Mouse (Mus musculus) gastrocnemius, postnatal 36 days (tissue): ENCODE measurements at regions not wholly inside any gene's neighbourhood (a gene's known extent, or its start where the extent isn't known, plus 50 kb on each side); places are given as distances from the start of the nearest gene placed in this dataset.
"Not testable (repeated sequence)": the region's sequence is repeated elsewhere in the genome, so short reads cannot be mapped to it uniquely, and the experiment has no call there.

Source experiments
- DNase-seq, 2 experiments: peaks; one replicate each; pipeline ENCODE4 v3.0.0; 2022
- intact Hi-C: fragments of 180-260 bp; cut with DNase I; formaldehyde crosslinking; loops from one replicate; pipeline ENCODE4 v1.15.1; 2025

DNA sequence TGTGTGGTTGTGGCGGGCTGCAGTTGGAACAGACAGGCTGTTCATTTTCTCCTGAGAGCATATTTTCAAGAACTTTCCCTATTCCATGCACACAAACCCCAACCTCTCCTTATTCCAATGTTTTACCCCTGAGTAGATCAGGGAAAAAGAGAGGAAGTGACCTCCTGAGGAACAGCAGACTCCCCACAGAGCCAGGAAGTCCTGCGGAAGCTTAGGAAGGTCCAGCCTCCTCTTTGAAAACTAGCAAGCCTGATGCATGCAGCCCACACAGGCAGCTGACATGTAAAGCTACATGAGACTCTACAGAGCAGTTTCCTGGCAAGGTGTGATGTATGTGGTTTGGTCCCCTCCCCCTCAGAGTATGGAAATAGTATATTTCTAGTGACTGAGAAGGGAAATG lies 160.9 kb upstream of the Col8a1 start:
- no peak for DNase-seq
- intact Hi-C loops = no loop called here

- intact Hi-C loops = no loop called here
Measured at GRCm38 (mm10) chr16:57923447-57924129, 169.1 kb upstream of the Col8a1 start.

DNA sequence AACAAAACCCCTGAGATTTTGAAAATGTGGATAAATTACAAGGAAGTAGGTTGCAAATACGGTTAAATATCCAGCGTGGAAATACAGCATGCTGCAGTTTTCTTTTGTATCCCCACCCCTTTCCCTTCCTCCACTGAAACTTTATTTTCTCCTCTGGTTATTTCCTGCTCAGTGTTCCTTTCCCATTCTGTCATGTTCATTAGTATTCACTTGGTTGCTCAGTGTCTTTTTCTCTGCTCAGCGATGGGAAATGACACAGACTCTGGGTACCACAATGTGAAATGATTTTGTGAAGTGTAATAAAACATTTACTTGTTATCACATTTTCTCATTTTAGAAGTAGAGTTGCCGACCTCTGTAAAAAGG lies 169.6 kb upstream of the Col8a1 start:
- no peak for DNase-seq
- intact Hi-C loops = no loop called here

More at GRCm38 (mm10) chr16:57923447-57924129, 169.1 kb upstream of the Col8a1 start:
- DNase-seq = no peak

DNA sequence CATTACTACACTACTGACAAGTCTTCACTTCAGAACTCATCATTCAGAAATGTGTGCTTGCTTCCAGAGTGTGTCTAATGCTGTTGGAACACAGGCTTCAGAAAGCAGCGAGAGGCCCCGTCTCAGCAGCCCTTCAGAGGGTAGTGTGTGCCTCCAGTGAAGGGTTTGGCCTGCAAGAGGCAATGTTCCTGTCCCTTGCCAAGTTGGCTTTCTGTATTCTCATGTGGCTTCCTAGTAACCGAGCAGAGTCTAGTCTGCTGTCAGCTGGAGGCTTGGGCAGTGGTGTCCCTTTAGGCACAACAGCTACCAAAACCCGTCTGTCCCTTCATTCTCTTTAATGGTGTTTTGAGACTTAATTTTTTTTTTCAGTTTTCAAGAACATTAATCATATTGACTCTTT lies 173.3 kb upstream of the Col8a1 start:
- peak; percentile 32 to 66 for DNase-seq
- intact Hi-C loops = no loop called here

- peak; percentile 43 to 64 for DNase-seq
- intact Hi-C loops = no loop called here
Measured at GRCm38 (mm10) chr16:57928301-57928700, 173.8 kb upstream of the Col8a1 start.

GRCm38 (mm10) chr16:57929151-57929764 lies 174.7 kb upstream of the Col8a1 start:
- no peak for DNase-seq
- intact Hi-C loops = no loop called here

GRCm38 (mm10) chr16:57945404-57945803 lies 190.9 kb upstream of the Col8a1 start:
- DNase-seq = no peak
- intact Hi-C loops = no loop called here

DNA sequence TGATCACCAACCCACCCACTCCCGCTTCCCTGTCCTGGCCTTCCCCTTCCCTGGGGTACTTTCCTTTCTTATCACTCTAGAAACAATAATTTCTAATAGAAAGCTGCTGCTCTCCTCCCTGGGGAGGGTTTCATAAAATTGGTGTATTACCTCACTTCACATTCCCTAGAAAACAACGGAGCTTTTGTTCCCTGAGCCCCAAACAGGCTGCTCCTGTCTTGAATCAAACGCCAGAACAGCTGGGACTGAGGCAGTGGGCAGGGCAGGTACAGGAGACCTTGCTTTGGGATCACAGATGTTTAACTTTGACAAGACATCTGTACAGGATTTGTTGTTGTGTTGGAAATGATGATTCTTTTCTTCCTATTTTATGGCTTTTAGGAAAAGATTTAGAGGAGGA lies 192.8 kb upstream of the Col8a1 start:
- intact Hi-C loops = no loop called here
- DNase-seq = no peak

DNA sequence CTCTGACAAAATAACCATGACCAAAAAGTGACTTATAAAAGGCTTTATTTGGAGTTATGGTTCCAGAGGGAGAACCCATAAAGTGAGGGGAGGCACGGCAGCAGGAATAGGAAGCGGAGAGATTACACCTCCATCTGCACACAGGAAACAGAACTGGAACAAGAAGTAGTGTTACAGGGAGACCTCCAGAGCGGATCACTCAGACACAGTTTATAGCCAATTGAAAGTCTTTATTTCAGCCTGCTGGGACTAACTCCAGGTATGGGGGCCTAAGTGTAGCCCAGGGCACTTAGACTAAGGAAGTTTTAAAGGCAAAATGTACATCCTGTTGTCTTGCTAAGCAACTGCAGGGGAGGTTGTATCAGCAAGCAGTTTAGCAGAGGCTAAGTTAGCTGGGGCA lies 195.1 kb upstream of the Col8a1 start:
- DNase-seq = no peak
- intact Hi-C loops = no loop called here

GRCm38 (mm10) chr16:57970956-57971355 lies 216.4 kb upstream of the Col8a1 start:
- intact Hi-C loops = no loop called here
- DNase-seq = no peak

DNA sequence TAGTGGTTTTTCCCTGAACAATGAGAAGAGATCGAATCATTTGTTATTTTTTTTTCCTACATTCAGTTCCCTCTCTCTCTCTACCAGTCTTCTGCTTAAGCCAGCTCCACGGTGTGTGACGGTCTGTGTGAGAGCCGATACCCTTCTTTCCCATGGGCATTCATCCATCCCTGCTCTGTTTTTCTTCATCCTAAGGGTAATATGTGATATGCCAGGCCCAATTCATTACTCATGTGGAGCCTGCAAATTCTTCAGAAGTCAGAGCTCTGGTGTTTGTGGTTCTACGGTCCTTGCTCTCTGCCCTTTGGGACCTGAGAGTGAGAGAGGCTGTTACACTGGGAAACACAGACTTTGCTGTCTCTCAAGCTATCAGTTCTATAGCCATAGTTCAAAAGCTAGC lies 229.6 kb upstream of the Col8a1 start:
- intact Hi-C loops = no loop called here
- no peak for DNase-seq

DNA sequence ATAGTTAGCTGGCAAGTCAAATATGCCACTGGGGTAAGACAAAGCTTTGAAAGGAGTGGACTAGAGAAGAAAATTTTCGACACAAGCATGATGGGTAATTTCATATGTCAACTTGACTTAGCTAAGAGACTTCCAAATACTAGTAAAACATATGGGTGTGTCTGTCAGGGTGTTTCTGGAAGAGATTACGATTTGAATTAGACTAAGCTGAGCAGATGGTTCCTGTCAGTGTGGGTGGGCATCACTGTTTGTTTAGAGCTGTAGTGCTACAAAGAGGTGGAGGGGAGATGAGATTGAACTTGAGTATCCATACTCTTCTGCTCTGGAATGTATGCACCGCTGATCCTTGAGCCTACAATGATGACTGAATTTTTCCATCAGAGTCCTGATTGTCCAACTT lies 251.2 kb upstream of the Col8a1 start:
- intact Hi-C loops = no loop called here

DNA sequence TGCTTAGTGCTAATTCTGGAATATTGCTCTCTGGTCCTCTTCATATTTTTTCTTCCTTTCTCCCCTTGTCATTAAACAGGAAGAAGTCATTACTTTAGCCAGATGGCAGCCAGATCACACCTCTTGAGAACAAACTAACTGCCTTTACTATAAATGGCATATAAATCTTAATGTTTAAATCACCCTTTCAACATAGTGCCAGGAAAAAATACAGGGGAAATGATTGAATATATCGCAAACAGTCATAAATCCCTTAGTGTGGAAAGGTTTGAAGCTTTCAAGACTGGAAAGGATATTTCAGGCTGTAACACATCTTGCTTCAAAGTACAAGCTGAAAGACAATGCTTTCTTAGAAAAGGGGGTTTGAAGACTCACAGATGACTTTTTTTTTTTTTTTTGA lies 259.0 kb upstream of the Col8a1 start:
- no peak for DNase-seq
- intact Hi-C loops = no loop called here

More for the DNA sequence above, 251.2 kb upstream of the Col8a1 start:
- DNase-seq = no peak

GRCm38 (mm10) chr16:58027525-58027924 lies 273.0 kb upstream of the Col8a1 start:
- intact Hi-C loops = no loop called here
- no peak for DNase-seq

DNA sequence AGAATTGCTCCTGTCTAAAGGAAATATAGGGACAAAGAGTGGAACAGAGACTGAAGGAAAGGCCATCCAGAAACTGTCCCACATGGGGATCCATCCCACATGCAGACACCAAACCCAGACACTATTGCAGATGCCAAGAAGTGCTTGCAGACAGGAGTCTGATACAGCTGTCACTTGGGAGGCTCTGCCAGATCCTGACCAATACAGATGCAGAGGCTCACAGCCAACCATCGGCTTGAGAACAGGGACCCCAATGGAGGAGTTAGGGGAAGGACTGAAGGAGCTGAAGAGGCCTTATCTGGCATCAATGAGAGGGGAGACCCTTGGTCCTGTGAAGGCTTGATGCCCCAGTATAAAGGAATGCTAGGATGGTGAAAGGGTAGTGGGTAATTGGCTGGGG lies 274.0 kb upstream of the Col8a1 start:
- DNase-seq, intact Hi-C loops: not testable (repeated sequence)

- intact Hi-C loops = no loop called here
- no peak for DNase-seq
Measured at GRCm38 (mm10) chr16:58029674-58030073, 275.1 kb upstream of the Col8a1 start.

- intact Hi-C loops = no loop called here
- DNase-seq = no peak
Measured at GRCm38 (mm10) chr16:58068654-58069271, 314.2 kb upstream of the Col8a1 start.

- intact Hi-C loops = no loop called here
- DNase-seq = no peak
Measured at GRCm38 (mm10) chr16:58072441-58072840, 317.9 kb upstream of the Col8a1 start.

GRCm38 (mm10) chr16:58100351-58100750 lies 307.9 kb upstream of the Dcbld2 start:
- intact Hi-C loops = no loop called here
- DNase-seq = no peak

DNA sequence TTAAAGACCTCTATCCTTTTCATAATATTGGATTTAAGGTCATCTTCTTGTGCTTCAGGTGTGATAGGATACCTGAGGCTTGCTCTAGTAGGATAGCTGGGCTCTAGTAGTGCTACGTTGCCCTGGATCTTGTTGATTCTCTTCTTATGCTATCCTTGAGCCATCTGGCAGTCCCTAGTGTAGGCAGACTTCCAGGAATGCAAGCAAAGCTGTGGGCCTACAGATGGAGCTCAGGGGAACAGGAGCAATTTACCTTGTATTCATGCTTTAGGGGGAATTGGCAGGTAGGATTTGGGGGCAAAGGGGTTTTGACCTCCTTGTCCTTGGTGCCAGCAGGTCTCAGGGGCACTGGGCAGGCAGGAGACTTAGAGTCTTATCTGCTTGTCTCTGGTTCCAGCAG lies 297.8 kb upstream of the Dcbld2 start:
- no peak for DNase-seq
- intact Hi-C loops = no loop called here

GRCm38 (mm10) chr16:58126086-58126485 lies 282.2 kb upstream of the Dcbld2 start:
- intact Hi-C loops = no loop called here
- no peak for DNase-seq
